Comparison of ENCODE assay signal across 7 mouse cellular contexts in genomic region chr4:16254544-16254943, GRCm38 (mm10).
DNase-seq lines count a peak whose midpoint lies in the region; ATAC-seq and TF ChIP-seq lines count a peak whose summit lies in the region.

No protein-coding gene starts in this region.

- H3K27me3 ChIP-seq in intestine, postnatal 0 days (replicated peaks; ENCODE audit: control insufficient read depth, insufficient read depth, low read length) = no peaks in the 10 kb centered on the region
- H3K27me3 ChIP-seq in intestine, embryonic 16.5 days (replicated peaks; ENCODE audit: control insufficient read depth, insufficient read depth, low read length) = no peaks in the 10 kb centered on the region
- H3K27me3 ChIP-seq in midbrain, postnatal 0 days (ENCODE audit: insufficient read depth, low read length) = no peaks in the 10 kb centered on the region

- H3K27ac ChIP-seq in intestine, postnatal 0 days (ENCODE audit: low read depth, low read length) = no peak overlapping the region
- no peak overlapping the region for H3K27ac ChIP-seq in intestine, embryonic 16.5 days (ENCODE audit: low read length)
- H3K27ac ChIP-seq in midbrain, postnatal 0 days (ENCODE audit: low read depth, low read length) = no peak overlapping the region

- H3K9me3 ChIP-seq in intestine, postnatal 0 days (ENCODE audit: control insufficient read depth) = no peaks in the 10 kb centered on the region
- H3K9me3 ChIP-seq in intestine, embryonic 16.5 days (ENCODE audit: control insufficient read depth, low read length) = no peaks in the 10 kb centered on the region
- no peaks in the 10 kb centered on the region for H3K9me3 ChIP-seq in midbrain, postnatal 0 days (ENCODE audit: low read length)

- no peak overlapping the region for H3K9ac ChIP-seq in intestine, postnatal 0 days (ENCODE audit: low read depth, low read length)
- no peak overlapping the region for H3K9ac ChIP-seq in intestine, embryonic 16.5 days (ENCODE audit: low read depth, low read length)
- H3K9ac ChIP-seq in midbrain, postnatal 0 days (replicated peaks; ENCODE audit: low read length, poor library complexity, severe bottlenecking) = no peak overlapping the region

- H3K4me2 ChIP-seq in intestine, postnatal 0 days (replicated peaks; ENCODE audit: low read depth) = no peak overlapping the region
- no peak overlapping the region for H3K4me2 ChIP-seq in intestine, embryonic 16.5 days (ENCODE audit: low read depth, low read length)
- H3K4me2 ChIP-seq in midbrain, postnatal 0 days (ENCODE audit: low read depth, low read length, poor library complexity, severe bottlenecking) = no peak overlapping the region

- no peaks in the 10 kb centered on the region for H3K4me1 ChIP-seq in intestine, postnatal 0 days (replicated peaks; ENCODE audit: control insufficient read depth, insufficient read depth, low read length)
- H3K4me1 ChIP-seq in intestine, embryonic 16.5 days (ENCODE audit: control insufficient read depth, insufficient read depth, low read length) = no peaks in the 10 kb centered on the region
- no peaks in the 10 kb centered on the region for H3K4me1 ChIP-seq in midbrain, postnatal 0 days (ENCODE audit: insufficient read depth, low read length)

- no peaks in the 10 kb centered on the region for H3K36me3 ChIP-seq in intestine, postnatal 0 days (ENCODE audit: control insufficient read depth, insufficient read depth)
- no peaks in the 10 kb centered on the region for H3K36me3 ChIP-seq in intestine, embryonic 16.5 days (ENCODE audit: control insufficient read depth, insufficient read depth, low read length)
- H3K36me3 ChIP-seq in midbrain, postnatal 0 days (ENCODE audit: insufficient read depth, low read length) = no peaks in the 10 kb centered on the region

- 12% methylated on average over 4 of the region's 4 CpGs for WGBS in intestine, postnatal 0 days
- 12% methylated on average over 4 of the region's 4 CpGs for WGBS in intestine, embryonic 16.5 days
- WGBS in midbrain, postnatal 0 days = 11% methylated on average over 4 of the region's 4 CpGs

- peak; percentile 19 for DNase-seq in thymus, postnatal 4 days
- DNase-seq in thymus, postnatal 14 days = no peak
- peak; percentile 54 for DNase-seq in embryo, embryonic 10.5 days (ENCODE audit: low spot score)
- DNase-seq in midbrain, postnatal 0 days (ENCODE audit: low spot score) = peak; percentile 69
- DNase-seq in spleen, postnatal 4 days (ENCODE audit: low spot score in 2 of 2) = no peak

- no peak for ATAC-seq in intestine, postnatal 0 days
- no peak for ATAC-seq in intestine, embryonic 16.5 days
- ATAC-seq in midbrain, postnatal 0 days (ENCODE audit: low FRiP score) = 0 out of 2 replicates have a peak, but pooled peaks have one; percentile 52

- TF ChIP-seq CTCF in intestine, postnatal 0 days (IDR thresholded peaks at IDR 0.05; ENCODE audit: low read depth) = peak; percentile 83
- peak; percentile 93 for TF ChIP-seq CTCF in midbrain, postnatal 0 days (IDR thresholded peaks at IDR 0.05)

- no peak overlapping the region for H3K4me3 ChIP-seq in intestine, postnatal 0 days (ENCODE audit: low read depth, low read length)
- H3K4me3 ChIP-seq in intestine, embryonic 16.5 days (ENCODE audit: low read length) = no peak overlapping the region
- H3K4me3 ChIP-seq in midbrain, postnatal 0 days (ENCODE audit: low read depth, low read length) = no peak overlapping the region

Comparison
In these comparisons a context has a peak if more than half of its experiments do, and no peak if none do; other contexts are left out.
1. DNase-seq: peak in thymus, postnatal 4 days (single experiment), embryo, embryonic 10.5 days (single experiment) and midbrain, postnatal 0 days (single experiment); none in thymus, postnatal 14 days (single experiment) and spleen, postnatal 4 days (0 of 2).